Mouse (Mus musculus) liver, embryonic 13.5 days (tissue): Measurements from ENCODE around the gene Palb2. TPM values are rescaled to one million over a fixed set of nuclear protein-coding genes. Genes with fewer than 3 reads are reported as not detected.

ENCODE experiments used
- ATAC-seq: fragments of 200-750 bp; cut with Nextera tagmentation; 2 replicates; pipeline ENCODE4 v1.8.0; 2017; ENCODE audit warnings: low read depth, mild to moderate bottlenecking, moderate number of reproducible peaks, moderate library complexity
- DNase-seq: peaks from one replicate; pipeline ENCODE4 v3.0.0; 2022
- H3K27ac ChIP-seq: fragments of 300-500 bp; sonication (generic); 2 replicates; pipeline ENCODE4 v1.5.1; 2015; ENCODE audit warnings: moderate library complexity, mild to moderate bottlenecking, inconsistent platforms
- H3K27me3 ChIP-seq: fragments of 300-500 bp; sonication (generic); 2 replicates; pipeline ENCODE4 v1.6.1; 2015; ENCODE audit warnings: mild to moderate bottlenecking, inconsistent platforms
- H3K36me3 ChIP-seq: fragments of 300-500 bp; sonication (generic); 2 replicates; pipeline ENCODE4 v1.6.1; 2015; ENCODE audit warnings: mild to moderate bottlenecking, inconsistent platforms
- H3K4me1 ChIP-seq: fragments of 300-500 bp; sonication (generic); replicated peaks from 2 replicates; pipeline ENCODE4 v1.6.1; 2015; ENCODE audit warnings: inconsistent platforms
- H3K4me2 ChIP-seq: fragments of 300-500 bp; sonication (generic); 2 replicates; pipeline ENCODE4 v1.6.1; 2015; ENCODE audit warnings: inconsistent platforms, mild to moderate bottlenecking, moderate library complexity
- H3K4me3 ChIP-seq: fragments of 300-500 bp; sonication (generic); replicated peaks from 2 replicates; pipeline ENCODE4 v1.5.1; 2015; ENCODE audit warnings: mild to moderate bottlenecking, inconsistent platforms
- H3K9ac ChIP-seq: fragments of 300-500 bp; sonication (generic); 2 replicates; pipeline ENCODE4 v1.6.1; 2015; ENCODE audit warnings: mild to moderate bottlenecking, inconsistent platforms
- H3K9me3 ChIP-seq: fragments of 300-500 bp; sonication (generic); replicated peaks from 2 replicates; pipeline ENCODE4 v1.6.1; 2016; ENCODE audit warnings: inconsistent platforms
- WGBS: fragments of 180-500 bp; shearing (Covaris S2); methylation state at CpG from one replicate; pipeline ENCODE4 v1.1.7; 2015; ENCODE audit not compliant: insufficient replicate concordance; 5-methylcytosine and 5-hydroxymethylcytosine counted together
- polyA plus RNA-seq: library from polyadenylated mRNA; unstranded; fragments of >200 nt; fragmentation: Nextera tagmentation; extraction: Ambion mirVana; gene quantifications from 2 replicates; pipeline ENCODE4 v1.2.1, GENCODE M21; 2015

Palb2 gene
- polyA plus RNA-seq: 13.5 and 16.0 TPM in 2 replicates

DNA sequence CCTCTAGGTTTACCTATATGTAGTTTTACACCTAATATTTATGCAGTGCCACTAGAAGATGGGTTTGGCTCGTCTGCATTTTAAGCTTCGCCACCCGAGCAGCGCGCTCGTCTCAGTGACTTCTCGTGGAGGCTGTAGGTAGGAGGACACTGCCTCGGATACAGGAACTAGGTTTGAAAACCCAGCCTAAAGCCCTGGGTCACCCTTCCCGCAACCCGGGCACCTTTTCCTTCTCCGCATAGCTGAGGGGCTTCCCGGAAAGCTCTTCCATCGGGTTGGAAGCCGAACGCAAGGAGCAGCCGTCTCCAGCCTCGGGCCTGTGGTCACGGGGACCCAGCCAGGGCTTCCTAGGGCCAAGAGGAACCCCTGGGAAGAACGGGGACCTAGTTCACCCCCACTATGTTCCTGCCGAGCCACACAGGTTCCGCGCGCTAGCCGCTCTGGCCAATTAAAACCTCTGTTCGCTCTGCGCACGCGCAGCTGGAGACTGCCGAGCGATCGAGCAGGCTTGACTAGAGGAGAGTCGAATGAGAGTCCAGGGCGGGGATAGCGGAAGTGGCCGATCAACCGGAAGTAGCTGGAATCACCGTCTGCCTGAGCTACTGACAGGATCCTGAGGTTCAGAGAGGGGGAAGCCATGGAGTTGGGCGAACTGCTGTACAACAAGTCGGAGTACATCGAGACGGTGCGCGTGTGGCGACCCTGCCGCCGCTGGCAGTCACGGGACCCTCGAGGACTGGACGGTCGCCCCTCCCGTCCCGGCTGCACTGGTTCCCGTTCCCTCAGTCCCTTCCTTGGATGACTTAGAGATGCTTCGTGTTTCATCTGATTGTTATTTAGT, at the start of gene Palb2, which contains the start of gene Dctn5:
TSS of gene Palb2 (minus strand) at position 489 of the 841 bp plus-strand sequence.
TSS of gene Dctn5 (plus strand) at position 545 of the 841 bp plus-strand sequence.
- peaks cover 24% of the 10 kb centered on the region for H3K4me1 ChIP-seq
- peak within 1 kb of the TSS; percentile 87 for H3K4me3 ChIP-seq
- peak within 1 kb of the TSS; percentile 92 for H3K9ac ChIP-seq
- DNase-seq (peak; percentile 92), ATAC-seq (peak; percentile 98)
- H3K4me2 ChIP-seq: peak within 1 kb of the TSS; percentile 80
- under 1% methylated on average over 54 of the region's 54 CpGs for WGBS
- H3K36me3 ChIP-seq: peaks cover 50% of the 10 kb centered on the region
- no peaks in the 10 kb centered on the region for H3K9me3 ChIP-seq
- peak within 1 kb of the TSS; percentile 86 for H3K27ac ChIP-seq
- no peaks in the 10 kb centered on the region for H3K27me3 ChIP-seq

DNA sequence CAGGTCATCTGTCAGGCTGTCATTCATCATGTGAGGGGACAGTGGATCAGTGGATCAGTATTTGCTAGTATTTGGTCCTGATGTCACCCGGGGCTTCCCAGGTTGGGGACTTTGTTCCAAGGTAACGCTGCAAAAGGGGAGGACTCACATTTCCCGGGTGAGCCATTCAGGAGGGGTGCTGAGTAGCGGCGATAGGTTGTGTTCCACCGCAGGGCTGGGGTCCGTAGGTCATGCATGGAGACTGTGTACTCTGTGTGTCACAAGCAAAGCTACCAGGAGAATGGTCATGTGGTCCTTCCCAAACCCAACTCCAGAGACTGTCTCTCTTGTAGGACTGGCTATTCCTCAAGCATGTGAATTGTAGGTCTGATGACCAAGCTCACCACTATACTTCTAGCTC, 47.9 kb upstream of the Palb2 start:
- Histone ChIP-seq H3K4me3 (no peak overlapping the region), H3K27me3 (0 out of 2 replicates have a peak, but pooled peaks cover 4% of the 10 kb centered on the region), H3K9me3 (no peaks in the 10 kb centered on the region), H3K27ac (no peak overlapping the region), H3K4me1 (no peaks in the 10 kb centered on the region), H3K36me3 (no peaks in the 10 kb centered on the region), H3K9ac (no peak overlapping the region), H3K4me2 (no peak overlapping the region)
- ATAC-seq (no peak), DNase-seq (no peak)
- WGBS: 71% methylated on average over 7 of the region's 7 CpGs

- Histone ChIP-seq H3K4me2 (no peak overlapping the region), H3K9me3 (no peaks in the 10 kb centered on the region), H3K4me3 (no peak overlapping the region), H3K27ac (no peak overlapping the region), H3K36me3 (peaks cover 46% of the 10 kb centered on the region), H3K4me1 (0 out of 2 replicates have a peak, but pooled peaks cover 2% of the 10 kb centered on the region), H3K27me3 (0 out of 2 replicates have a peak, but pooled peaks cover 4% of the 10 kb centered on the region), H3K9ac (no peak overlapping the region)
- DNase-seq: no peak
- 40% methylated on average over 10 of the region's 10 CpGs for WGBS
- ATAC-seq: no peak
Observed at GRCm38 (mm10) chr7:122171613-122172012, 38.8 kb upstream of the Palb2 start.

DNA sequence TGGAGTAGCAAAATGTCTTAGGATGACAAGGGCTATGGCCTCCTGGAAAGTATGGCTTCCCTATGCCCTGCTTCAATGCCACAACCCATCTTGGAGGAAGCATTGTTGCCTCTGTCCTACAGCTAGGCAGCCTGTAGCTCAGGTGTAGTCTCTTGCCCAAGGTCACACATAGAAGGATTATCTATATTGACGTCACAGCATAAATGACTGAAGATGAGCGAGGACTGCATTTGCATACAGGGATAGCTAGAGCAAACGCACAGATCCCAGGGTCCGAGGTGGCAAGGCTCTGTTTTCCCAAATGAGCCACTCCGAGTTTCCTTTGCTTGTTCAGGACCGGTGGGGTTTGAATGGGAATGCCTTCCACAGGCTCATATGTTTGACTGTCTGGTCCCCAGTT, 37.9 kb upstream of the Palb2 start:
- H3K9ac ChIP-seq: no peak overlapping the region
- peaks cover 55% of the 10 kb centered on the region for H3K36me3 ChIP-seq
- no peak overlapping the region for H3K4me2 ChIP-seq
- H3K4me1 ChIP-seq: peaks cover 4% of the 10 kb centered on the region; the same call in 1 of the 2 replicates
- DNase-seq: no peak
- ATAC-seq: no peak
- no peak overlapping the region for H3K4me3 ChIP-seq
- H3K9me3 ChIP-seq: no peaks in the 10 kb centered on the region
- no peak overlapping the region for H3K27ac ChIP-seq
- no peaks in the 10 kb centered on the region for H3K27me3 ChIP-seq
- 76% methylated on average over 6 of the region's 6 CpGs for WGBS

- Histone ChIP-seq H3K36me3 (peaks cover 89% of the 10 kb centered on the region), H3K4me1 (peaks cover 30% of the 10 kb centered on the region), H3K9me3 (no peaks in the 10 kb centered on the region), H3K9ac (no peak overlapping the region), H3K4me2 (no peak overlapping the region), H3K4me3 (no peak overlapping the region), H3K27ac (no peak overlapping the region), H3K27me3 (no peaks in the 10 kb centered on the region)
- ATAC-seq: no peak
- DNase-seq: no peak
- 87% methylated on average over 7 of the region's 7 CpGs for WGBS
Observed at GRCm38 (mm10) chr7:122167203-122167602, 34.4 kb upstream of the Palb2 start.

- no peaks in the 10 kb centered on the region for H3K9me3 ChIP-seq
- H3K36me3 ChIP-seq: peaks cover 84% of the 10 kb centered on the region
- H3K4me3 ChIP-seq: no peak overlapping the region
- WGBS: 89% methylated on average over 6 of the region's 8 CpGs
- no peaks in the 10 kb centered on the region for H3K27me3 ChIP-seq
- no peak overlapping the region for H3K4me2 ChIP-seq
- no peak overlapping the region for H3K27ac ChIP-seq
- peaks cover 48% of the 10 kb centered on the region for H3K4me1 ChIP-seq
- ATAC-seq: no peak
- no peak overlapping the region for H3K9ac ChIP-seq
- DNase-seq: no peak
Observed at GRCm38 (mm10) chr7:122163766-122164165, 31.0 kb upstream of the Palb2 start.

DNA sequence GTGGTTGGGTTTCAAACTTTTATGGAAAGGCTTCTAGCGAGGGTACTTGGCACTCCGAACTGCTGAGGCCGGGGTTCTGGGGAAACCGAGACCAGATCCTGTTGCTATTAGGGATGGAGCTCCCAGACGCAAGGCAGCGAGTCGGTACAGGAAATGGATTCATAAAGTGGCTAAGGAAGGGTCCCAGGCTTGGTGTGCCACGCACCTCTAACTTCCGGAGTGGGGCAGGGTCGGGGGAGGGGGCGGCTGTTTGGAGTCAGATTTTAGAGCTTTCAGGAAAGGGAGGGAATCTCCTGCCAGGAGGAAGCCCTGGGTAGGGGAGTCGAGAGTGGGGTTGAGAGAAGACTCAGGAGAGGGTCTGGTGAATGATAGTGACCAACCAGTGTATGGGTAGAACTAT, 27.3 kb upstream of the Palb2 start:
- peak overlapping the region; percentile 95 for H3K9ac ChIP-seq
- peaks cover 62% of the 10 kb centered on the region for H3K4me1 ChIP-seq
- H3K4me3 ChIP-seq: peak overlapping the region; percentile 97
- 0% methylated on average over 12 of the region's 12 CpGs for WGBS
- peak overlapping the region; percentile 89 for H3K4me2 ChIP-seq
- H3K9me3 ChIP-seq: no peaks in the 10 kb centered on the region
- peak overlapping the region; percentile 91 for H3K27ac ChIP-seq
- H3K36me3 ChIP-seq: peaks cover 47% of the 10 kb centered on the region
- ATAC-seq: no peak
- H3K27me3 ChIP-seq: no peaks in the 10 kb centered on the region
- DNase-seq: no peak

GRCm38 (mm10) chr7:122158915-122159902, 26.4 kb upstream of the Palb2 start, which contains the start of gene Plk1:
Plk1 (plus strand) TSS chr7:122159439.
- peaks cover 55% of the 10 kb centered on the region for H3K4me1 ChIP-seq

GRCm38 (mm10) chr7:122158488-122158887, 25.7 kb upstream of the Palb2 start:
- H3K4me1 ChIP-seq: peaks cover 51% of the 10 kb centered on the region
- H3K27me3 ChIP-seq: no peaks in the 10 kb centered on the region
- no peaks in the 10 kb centered on the region for H3K9me3 ChIP-seq
- no peak for ATAC-seq
- DNase-seq: no peak
- H3K9ac ChIP-seq: peak overlapping the region; percentile 95
- WGBS: 5% methylated on average over 13 of the region's 13 CpGs
- H3K27ac ChIP-seq: peak overlapping the region; percentile 91
- peaks cover 32% of the 10 kb centered on the region for H3K36me3 ChIP-seq
- peak overlapping the region; percentile 89 for H3K4me2 ChIP-seq
- peak overlapping the region; percentile 97 for H3K4me3 ChIP-seq

More at GRCm38 (mm10) chr7:122158915-122159902, 26.4 kb upstream of the Palb2 start, which contains the start of gene Plk1:
- H3K36me3 ChIP-seq: peaks cover 39% of the 10 kb centered on the region
- ATAC-seq (peak; percentile 92), DNase-seq (peak; percentile 81)
- H3K9me3 ChIP-seq: no peaks in the 10 kb centered on the region
- H3K4me2 ChIP-seq: peak within 1 kb of the TSS; percentile 89
- WGBS: under 1% methylated on average over 63 of the region's 63 CpGs
- H3K4me3 ChIP-seq: peak within 1 kb of the TSS; percentile 97
- peak within 1 kb of the TSS; percentile 95 for H3K9ac ChIP-seq
- no peaks in the 10 kb centered on the region for H3K27me3 ChIP-seq
- H3K27ac ChIP-seq: peak within 1 kb of the TSS; percentile 91

DNA sequence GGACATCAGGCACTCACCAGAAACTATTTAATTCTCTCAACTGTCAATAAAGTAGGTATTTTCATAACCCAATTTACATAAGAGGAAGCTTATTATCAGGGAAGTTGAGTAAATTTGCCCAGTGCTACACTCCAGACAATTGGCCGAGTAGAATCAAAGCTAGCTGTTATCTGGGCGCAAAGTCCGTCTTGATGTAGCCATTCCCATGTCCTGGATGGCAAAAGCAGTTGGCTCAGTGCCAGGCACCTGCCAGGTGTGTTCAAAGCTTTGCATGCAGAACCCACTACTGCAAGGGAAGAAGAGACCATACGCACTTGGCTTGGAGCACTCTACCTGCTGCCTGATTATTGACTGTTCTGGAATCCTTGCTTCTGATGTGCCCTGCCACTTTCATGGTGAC, 19.7 kb upstream of the Palb2 start:
- H3K36me3 ChIP-seq: peaks cover 27% of the 10 kb centered on the region
- H3K27me3 ChIP-seq: no peaks in the 10 kb centered on the region
- 72% methylated on average over 4 of the region's 4 CpGs for WGBS
- no peak overlapping the region for H3K27ac ChIP-seq
- no peak overlapping the region for H3K9ac ChIP-seq
- H3K4me1 ChIP-seq: peaks cover 10% of the 10 kb centered on the region
- H3K4me3 ChIP-seq: no peak overlapping the region
- DNase-seq: no peak
- H3K4me2 ChIP-seq: no peak overlapping the region
- ATAC-seq: no peak
- H3K9me3 ChIP-seq: no peaks in the 10 kb centered on the region

GRCm38 (mm10) chr7:122140991-122141390, 8.2 kb upstream of the Palb2 start:
- DNase-seq: no peak

More at GRCm38 (mm10) chr7:122140991-122141390, 8.2 kb upstream of the Palb2 start:
- H3K9me3 ChIP-seq: no peaks in the 10 kb centered on the region
- H3K9ac ChIP-seq: no peak overlapping the region
- H3K27ac ChIP-seq: no peak overlapping the region
- no peaks in the 10 kb centered on the region for H3K4me1 ChIP-seq
- H3K4me3 ChIP-seq: no peak overlapping the region
- H3K27me3 ChIP-seq: no peaks in the 10 kb centered on the region
- peaks cover 93% of the 10 kb centered on the region for H3K36me3 ChIP-seq
- H3K4me2 ChIP-seq: no peak overlapping the region
- no peak for ATAC-seq
